Mouse (Mus musculus) small intestine, adult 2 months (tissue): ENCODE results near the gene Grhpr.

Source experiments
- CTCF ChIP-seq: fragments of 200-500 bp; IDR thresholded peaks from 2 replicates; pipeline ENCODE4 v1.5.1; 2012; ENCODE audit warnings: low read depth, mild to moderate bottlenecking, control low read depth, inconsistent platforms, low read length, moderate library complexity, mixed read lengths; ENCODE audit not compliant: insufficient replicate concordance, insufficient read length; ENCODE audit errors: extremely low read depth
- POLR2A ChIP-seq: fragments of 200-500 bp; IDR thresholded peaks from 2 replicates; pipeline ENCODE4 v1.6.1; 2012; ENCODE audit warnings: low read depth, mild to moderate bottlenecking, control low read depth, inconsistent platforms, low read length, moderate library complexity

DNA sequence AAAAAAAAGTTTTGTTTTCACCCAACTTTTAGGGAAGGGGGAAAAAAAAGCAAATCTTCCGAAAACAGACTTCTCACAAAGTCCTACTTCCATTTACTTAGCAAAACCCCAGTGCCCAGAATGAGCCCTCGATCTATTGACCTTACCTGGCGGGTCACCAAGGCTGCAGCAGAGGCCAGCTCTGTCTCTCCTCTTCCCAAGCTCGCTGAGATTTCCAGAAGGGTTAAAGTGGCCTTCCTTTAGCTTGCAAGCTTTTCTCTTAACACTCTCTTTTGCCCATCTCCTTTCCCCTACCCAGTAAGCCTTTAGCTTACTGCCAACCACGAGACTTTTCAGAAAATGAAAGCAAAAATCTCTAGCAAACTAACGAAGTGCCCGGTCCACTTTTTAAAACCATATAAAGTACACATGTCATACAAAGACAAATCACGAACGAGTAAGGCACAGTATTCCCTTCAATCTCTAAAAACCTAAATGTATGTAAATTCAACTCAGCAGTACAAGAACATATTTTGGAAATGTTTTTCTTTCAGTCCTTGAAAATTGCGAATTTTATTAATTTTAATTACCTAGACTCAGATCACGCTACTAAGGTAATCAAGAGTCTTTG, 29.7 kb downstream of the Grhpr start:
- TF ChIP-seq CTCF (no peak), POLR2A (no peak)
